Mouse (Mus musculus) fat pad, adult 2 months (tissue): ENCODE data around the gene Rps16.

Source experiments
- DNase-seq: peaks from one replicate; pipeline ENCODE4 v3.0.0-alpha.2; 2011; ENCODE audit warnings: low read depth, low spot score; ENCODE audit errors: extremely low read depth

Gene Rps16

DNA sequence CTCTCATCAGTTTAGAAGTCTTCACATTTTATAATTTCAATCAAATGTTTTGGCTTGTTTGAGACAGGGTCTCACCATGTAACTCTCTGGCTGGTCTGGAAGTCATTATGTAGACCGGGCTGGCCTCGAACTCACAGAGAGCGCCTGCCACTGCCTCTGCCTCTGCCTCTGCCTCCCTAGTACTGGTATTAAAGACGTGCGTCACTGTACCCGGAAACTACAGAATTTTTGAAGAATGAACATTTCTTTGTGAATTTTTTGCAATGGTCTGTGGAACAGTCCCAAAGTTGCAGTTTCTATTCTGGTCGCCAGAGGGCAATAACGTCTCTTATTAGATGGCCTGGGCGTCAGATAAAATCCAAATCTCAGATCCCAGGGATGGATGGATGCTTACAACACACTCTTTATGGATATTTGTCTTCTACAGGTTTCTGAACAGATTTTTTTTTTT, 22.7 kb downstream of the Rps16 start:
- DNase-seq: no peak

DNA sequence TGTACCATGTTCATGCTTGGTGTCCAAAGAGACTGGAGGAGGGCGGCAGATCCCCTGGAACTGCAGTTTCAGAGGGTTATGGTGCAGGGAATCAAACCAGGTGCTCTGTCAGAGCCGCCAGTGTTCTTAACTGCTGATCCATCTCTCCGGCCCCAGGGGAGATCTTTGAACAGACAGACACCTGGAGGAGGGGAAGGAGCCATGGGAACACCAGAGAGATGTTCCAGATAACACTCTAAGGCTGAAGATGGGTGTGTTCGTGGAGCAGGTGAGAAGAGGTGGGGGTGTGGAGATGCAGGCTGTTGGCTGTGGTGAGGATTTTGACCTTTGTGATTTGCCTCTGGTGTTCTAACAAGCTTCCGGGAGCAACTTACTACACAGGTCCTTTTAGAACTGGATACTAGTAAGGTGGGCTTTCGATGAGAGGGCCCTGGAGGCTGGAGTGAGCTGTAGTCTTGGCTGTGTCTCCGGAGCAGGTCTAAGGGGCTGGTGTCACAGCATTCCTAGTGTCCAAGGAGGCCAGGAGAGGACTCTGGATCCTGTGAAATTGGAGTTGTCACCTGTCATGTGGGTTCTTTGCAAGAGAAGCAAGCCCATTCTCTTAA, 23.5 kb downstream of the Rps16 start:
- DNase-seq: no peak

DNA sequence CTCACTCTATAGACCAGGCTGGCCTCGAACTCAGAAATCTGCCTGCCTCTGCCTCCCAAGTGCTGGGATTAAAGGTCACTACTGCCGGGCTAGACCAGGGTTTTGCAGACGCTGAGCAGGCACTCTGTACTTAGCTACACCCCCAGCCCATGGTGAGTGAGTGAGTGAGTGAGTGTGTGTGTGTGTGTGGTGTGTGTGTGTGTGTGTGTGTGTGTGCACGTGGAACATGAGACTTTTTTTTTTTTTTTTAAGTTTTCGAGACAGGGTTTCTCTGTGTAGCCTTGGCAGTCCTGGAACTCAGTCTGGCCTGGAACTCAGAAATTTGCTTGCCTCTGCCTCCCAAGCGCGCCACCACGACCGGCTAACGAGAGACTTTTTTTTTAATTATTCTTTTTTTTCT, 24.2 kb downstream of the Rps16 start:
- no peak for DNase-seq

DNA sequence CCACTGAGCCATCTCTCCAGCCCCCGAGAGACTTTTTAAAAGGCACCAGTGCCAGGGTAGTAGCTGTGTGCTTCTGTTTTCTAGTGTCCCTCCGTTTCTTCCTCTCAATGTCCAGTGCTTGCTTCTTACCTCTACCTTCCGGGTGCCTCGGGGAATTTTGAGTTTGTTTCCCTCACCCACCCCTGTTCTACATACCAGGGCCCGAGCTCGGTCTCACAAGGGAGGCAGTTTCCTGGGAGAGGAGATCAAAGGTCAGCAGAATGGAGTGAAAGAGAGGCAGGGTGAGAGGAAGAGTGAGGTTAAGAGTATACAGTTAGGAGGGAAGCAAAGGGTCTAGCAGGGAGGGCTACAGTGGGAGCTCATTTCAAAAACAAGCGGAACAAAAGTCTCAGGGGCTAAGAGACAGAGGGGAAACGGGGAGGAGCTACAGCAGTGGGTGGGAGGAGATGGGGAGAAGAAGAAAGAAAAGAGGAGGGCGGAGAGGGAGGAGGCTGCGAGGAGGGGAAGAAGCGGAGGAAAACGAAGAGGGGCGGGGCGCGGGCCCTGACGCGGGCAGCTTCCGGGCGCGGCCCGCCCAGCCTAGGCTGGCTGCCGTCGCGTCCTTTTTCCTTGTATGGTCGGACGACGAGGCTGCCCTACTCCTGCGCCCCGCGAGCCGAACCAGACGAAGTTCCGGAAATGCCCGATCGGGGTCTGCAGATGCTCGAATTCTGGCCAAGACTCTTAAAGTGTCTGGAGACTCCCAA, 24.9 kb downstream of the Rps16 start:
- DNase-seq: no peak

- DNase-seq: no peak
Measured at GRCm38 (mm10) chr7:28376011-28376771, 25.7 kb downstream of the Rps16 start.

- DNase-seq: no peak
Measured at GRCm38 (mm10) chr7:28377190-28378065, 27.0 kb downstream of the Rps16 start.

- no peak for DNase-seq
Measured at GRCm38 (mm10) chr7:28378066-28378690, 27.7 kb downstream of the Rps16 start.

GRCm38 (mm10) chr7:28378769-28379651, 28.6 kb downstream of the Rps16 start:
- no peak for DNase-seq

DNA sequence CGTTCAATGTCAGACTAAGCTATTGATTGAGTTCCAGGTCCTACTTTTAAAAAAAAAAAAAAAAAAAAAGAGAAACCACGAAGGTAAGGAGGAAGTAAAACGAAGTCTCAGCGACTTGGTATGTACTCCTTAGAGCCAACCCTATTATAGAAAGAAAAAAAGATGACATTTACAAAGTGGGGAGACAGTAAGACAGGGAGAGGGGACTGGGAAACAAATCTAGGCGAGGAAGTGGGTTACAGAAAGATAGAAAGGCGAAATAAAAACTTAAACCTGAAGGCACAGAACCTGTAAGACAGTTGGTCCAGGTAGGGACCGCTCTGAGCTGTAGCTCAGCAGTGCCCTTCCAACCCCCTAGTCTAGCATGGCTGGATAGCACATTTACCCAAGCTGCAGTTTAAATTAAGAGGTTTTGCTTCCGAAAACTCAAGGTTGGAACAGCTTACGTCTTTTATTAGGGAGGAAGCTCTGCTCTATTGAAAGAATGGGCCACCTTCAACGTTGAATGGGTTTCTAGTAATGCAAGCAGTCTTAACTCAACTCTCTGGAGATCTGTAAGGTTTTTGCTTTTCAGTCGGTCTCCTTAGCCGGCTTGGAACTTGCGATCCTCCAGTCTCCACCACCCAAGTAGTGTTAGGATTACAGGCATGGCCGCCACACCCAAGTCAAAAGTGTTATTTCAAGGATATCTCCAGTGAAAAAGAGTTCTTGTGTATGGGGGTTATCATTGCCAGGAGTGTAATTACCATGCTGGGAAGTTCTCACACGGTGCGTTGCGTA, 30.0 kb downstream of the Rps16 start, which contains the start of gene Zfp36:
Gene Zfp36, minus strand, starts transcription at position 17 of the 780 bp plus-strand sequence.
- no peak for DNase-seq

DNA sequence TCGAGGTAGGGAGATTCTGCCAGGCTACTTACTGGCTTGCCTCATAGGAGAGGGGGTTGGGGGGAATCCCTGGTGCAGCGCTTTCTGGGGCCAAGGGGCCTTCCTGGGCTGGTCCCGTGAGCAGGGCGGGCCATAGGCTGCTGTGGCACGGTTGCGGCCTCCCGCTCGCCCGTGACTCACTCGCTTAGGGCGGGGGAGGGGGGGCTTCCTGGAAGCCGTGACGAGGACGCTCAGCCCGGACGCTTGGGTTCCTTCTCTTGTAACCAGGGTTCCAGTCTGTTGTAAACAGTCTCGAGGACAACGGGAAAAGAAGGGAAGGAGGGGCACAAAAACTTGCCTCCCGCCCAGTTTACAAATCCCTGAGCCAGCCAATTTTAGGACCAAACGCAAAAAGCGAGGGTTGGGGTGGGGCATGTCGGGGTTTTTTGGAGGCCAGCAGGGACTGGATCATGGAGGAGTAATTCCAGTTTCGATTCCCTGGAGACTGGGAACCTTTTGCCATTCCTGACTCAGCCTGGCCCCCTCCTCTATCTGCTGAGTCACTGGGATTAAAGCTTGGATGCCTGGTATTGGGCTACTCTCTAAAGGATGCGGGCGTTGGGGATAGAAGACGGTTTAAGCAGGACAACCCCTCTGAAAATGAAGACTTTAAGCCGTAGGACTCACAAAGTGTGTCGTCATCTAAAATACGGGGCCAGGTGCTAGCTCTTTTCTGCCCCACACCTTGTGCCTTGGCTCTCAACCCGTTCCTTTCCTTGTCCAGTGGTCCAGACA, 30.8 kb downstream of the Rps16 start:
- DNase-seq: no peak

DNA sequence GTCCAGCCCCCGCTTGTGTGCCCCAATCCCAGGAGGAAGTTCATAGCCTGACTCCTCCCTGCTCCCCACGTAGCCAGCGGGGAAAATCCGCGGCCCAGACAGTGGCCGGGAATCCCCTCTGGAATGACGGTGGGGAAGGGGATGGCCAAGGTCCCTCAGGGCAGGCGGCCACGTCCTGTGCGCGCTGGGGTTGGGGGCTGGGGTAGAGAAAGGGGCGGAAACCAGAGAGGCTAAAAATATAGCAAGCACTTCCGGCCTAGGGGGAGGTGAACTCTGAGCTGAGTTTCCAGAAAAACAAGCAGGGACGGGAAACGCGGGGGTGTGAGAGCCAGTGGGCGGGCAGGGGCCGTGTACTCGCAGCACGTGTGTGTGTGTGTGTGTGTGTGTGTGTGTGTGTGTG, 31.5 kb downstream of the Rps16 start:
- no peak for DNase-seq

GRCm38 (mm10) chr7:28382347-28382951, 32.0 kb downstream of the Rps16 start:
- no peak for DNase-seq

DNA sequence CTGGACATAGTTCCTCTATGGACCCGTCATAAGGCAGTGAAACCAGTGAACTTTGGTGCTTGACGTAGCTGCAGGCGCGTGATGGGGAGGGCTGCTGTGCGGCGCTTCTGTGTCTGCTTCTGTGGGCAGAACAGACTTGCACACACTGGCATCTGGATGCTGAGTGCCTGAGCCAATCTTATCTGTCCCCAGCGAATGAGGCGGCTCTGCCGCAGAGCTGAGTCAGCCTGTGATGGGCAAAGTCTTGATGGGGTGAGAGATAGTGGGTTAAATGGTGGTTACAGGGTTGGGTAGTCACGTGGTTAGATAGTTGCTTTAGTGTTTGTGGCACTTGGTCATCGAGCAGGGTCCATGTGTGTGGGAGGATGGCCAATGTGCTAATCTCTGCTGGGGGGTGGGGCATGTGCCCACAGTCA, 32.5 kb downstream of the Rps16 start:
- DNase-seq: no peak

DNA sequence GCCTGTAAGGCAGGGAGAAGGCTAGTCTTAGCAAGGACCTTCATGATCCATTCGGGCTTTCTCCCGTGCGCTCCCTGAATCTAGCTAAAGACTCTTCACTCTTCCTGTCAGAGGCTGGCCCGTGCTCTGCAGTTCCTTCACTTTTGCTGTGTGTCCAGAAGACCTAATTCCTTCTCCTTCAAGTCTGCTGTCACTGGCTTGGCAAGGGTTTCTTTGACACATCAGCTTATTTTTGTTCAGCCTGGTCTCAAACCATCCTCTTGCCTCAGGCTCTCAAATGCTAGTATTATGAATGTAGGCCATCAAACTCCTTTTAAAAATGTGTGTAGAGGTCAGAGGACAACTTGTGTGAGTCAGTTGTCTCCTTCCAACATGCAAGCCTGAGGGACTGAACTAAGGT, 33.2 kb downstream of the Rps16 start:
- no peak for DNase-seq

GRCm38 (mm10) chr7:28384162-28384561, 33.7 kb downstream of the Rps16 start:
- DNase-seq: no peak

- no peak for DNase-seq
Measured at GRCm38 (mm10) chr7:28385196-28385595, 34.7 kb downstream of the Rps16 start.

- no peak for DNase-seq
Measured at GRCm38 (mm10) chr7:28386007-28386406, 35.6 kb downstream of the Rps16 start.
